Mouse (Mus musculus) megakaryocyte, embryonic 14.5 days (primary cell): ENCODE results near the gene Sod2.

ENCODE experiments used
- FLI1 ChIP-seq: IDR thresholded peaks from 2 replicates; pipeline ENCODE4 v1.6.1; 2012; ENCODE audit warnings: low read length, inconsistent platforms, mixed read lengths
- GATA1 ChIP-seq: IDR thresholded peaks from 3 replicates; pipeline ENCODE4 v1.6.1; 2012; ENCODE audit warnings: mixed read lengths, low read length, inconsistent platforms, borderline replicate concordance

GRCm38 (mm10) chr17:12960331-12960873 is 46.2 kb upstream of the Sod2 start, which contains the start of gene Acat2:
- TF ChIP-seq GATA1 (no peak), FLI1 (no peak)
